Mouse (Mus musculus): ENCODE results near the gene Ndufa11. TPM values are rescaled to one million over a fixed set of nuclear protein-coding genes. Genes with fewer than 3 reads are reported as not detected.

The Ndufa11 gene
- 281 and 298 TPM in 2 replicates for polyA plus RNA-seq (2015; fragmentation: Nextera tagmentation; extraction: Ambion mirVana)

- Histone ChIP-seq H3K36me3 (replicated peaks; ENCODE audit: insufficient read depth, low read length) (0 out of 2 replicates have a peak, but pooled peaks cover 11% of the 10 kb centered on the region), H3K27me3 (ENCODE audit: insufficient read depth, low read length) (no peaks in the 10 kb centered on the region), H3K9ac (replicated peaks) (peak within 1 kb of the TSS; percentile 87), H3K4me3 (ENCODE audit: low read depth, low read length) (peak within 1 kb of the TSS; percentile 76), H3K4me1 (ENCODE audit: insufficient read depth) (peaks cover 19% of the 10 kb centered on the region), H3K27ac (ENCODE audit: low read depth) (peak within 1 kb of the TSS; percentile 83), H3K4me2 (ENCODE audit: low read depth, low read length) (peak within 1 kb of the TSS; percentile 92), H3K9me3 (ENCODE audit: low read length) (no peaks in the 10 kb centered on the region)
- peak; percentile 98 for DNase-seq
- no peak for TF ChIP-seq CTCF (IDR thresholded peaks at IDR 0.05; ENCODE audit: low read depth)
- peak; percentile 78; the same call in 1 of the 2 replicates for TF ChIP-seq EP300 (IDR thresholded peaks at IDR 0.05; ENCODE audit: low read depth)
- under 1% methylated on average over 59 of the region's 59 CpGs for WGBS (ENCODE audit: insufficient replicate concordance)
- ATAC-seq: peak; percentile 77
These were observed at the start of gene Ndufa11, which contains the start of gene Vmac for GRCm38 (mm10) chr17:56717363-56718058. Gene Ndufa11 (plus strand): TSS chr17:56717767. Gene Vmac (minus strand): TSS chr17:56718022.

- H3K9ac ChIP-seq (replicated peaks): no peak overlapping the region; the same call in 1 of the 2 replicates
- H3K36me3 ChIP-seq (replicated peaks; ENCODE audit: insufficient read depth, low read length): no peaks in the 10 kb centered on the region
- DNase-seq (peak; percentile 90), ATAC-seq (no peak)
- 3% methylated on average over 31 of the region's 31 CpGs for WGBS (ENCODE audit: insufficient replicate concordance)
- H3K27me3 ChIP-seq (ENCODE audit: insufficient read depth, low read length): no peaks in the 10 kb centered on the region; the same call in 1 of the 2 replicates
- no peak overlapping the region for H3K27ac ChIP-seq (ENCODE audit: low read depth)
- H3K4me1 ChIP-seq (ENCODE audit: insufficient read depth): 0 out of 2 replicates have a peak, but pooled peaks cover 5% of the 10 kb centered on the region
- peak overlapping the region; percentile 80 for H3K4me2 ChIP-seq (ENCODE audit: low read depth, low read length)
- peak; percentile 97 for TF ChIP-seq CTCF (IDR thresholded peaks at IDR 0.05; ENCODE audit: low read depth)
- no peak for TF ChIP-seq EP300 (IDR thresholded peaks at IDR 0.05; ENCODE audit: low read depth)
- H3K4me3 ChIP-seq (ENCODE audit: low read depth, low read length): peak overlapping the region; percentile 40
- no peaks in the 10 kb centered on the region for H3K9me3 ChIP-seq (ENCODE audit: low read length)
These were observed 49.0 kb upstream of the Ndufa11 start for GRCm38 (mm10) chr17:56668384-56669144.

GRCm38 (mm10) chr17:56669766-56670165, 47.8 kb upstream of the Ndufa11 start:
- Histone ChIP-seq H3K36me3 (replicated peaks; ENCODE audit: insufficient read depth, low read length) (no peaks in the 10 kb centered on the region), H3K9me3 (ENCODE audit: low read length) (no peaks in the 10 kb centered on the region), H3K4me2 (ENCODE audit: low read depth, low read length) (no peak overlapping the region), H3K27ac (ENCODE audit: low read depth) (no peak overlapping the region), H3K4me1 (ENCODE audit: insufficient read depth) (peaks cover 13% of the 10 kb centered on the region), H3K4me3 (ENCODE audit: low read depth, low read length) (no peak overlapping the region), H3K27me3 (ENCODE audit: insufficient read depth, low read length) (no peaks in the 10 kb centered on the region; the same call in 1 of the 2 replicates), H3K9ac (replicated peaks) (no peak overlapping the region)
- ATAC-seq (no peak), DNase-seq (no peak)
- TF ChIP-seq CTCF (IDR thresholded peaks at IDR 0.05; ENCODE audit: low read depth) (no peak), EP300 (IDR thresholded peaks at IDR 0.05; ENCODE audit: low read depth) (no peak)
- WGBS (ENCODE audit: insufficient replicate concordance): 87% methylated on average over 8 of the region's 8 CpGs

GRCm38 (mm10) chr17:56672941-56673646, 44.5 kb upstream of the Ndufa11 start, which contains the start of gene Ranbp3:
Gene Ranbp3 (plus strand): TSS chr17:56673294.
- DNase-seq (peak; percentile 100), ATAC-seq (peak; percentile 95)
- Histone ChIP-seq H3K27me3 (ENCODE audit: insufficient read depth, low read length) (no peaks in the 10 kb centered on the region; the same call in 1 of the 2 replicates), H3K9me3 (ENCODE audit: low read length) (no peaks in the 10 kb centered on the region), H3K27ac (ENCODE audit: low read depth) (peak within 1 kb of the TSS; percentile 87), H3K4me2 (ENCODE audit: low read depth, low read length) (peak within 1 kb of the TSS; percentile 90), H3K36me3 (replicated peaks; ENCODE audit: insufficient read depth, low read length) (peaks cover 7% of the 10 kb centered on the region; the same call in 1 of the 2 replicates), H3K9ac (replicated peaks) (peak within 1 kb of the TSS; percentile 96), H3K4me3 (ENCODE audit: low read depth, low read length) (peak within 1 kb of the TSS; percentile 88), H3K4me1 (ENCODE audit: insufficient read depth) (peaks cover 19% of the 10 kb centered on the region)
- TF ChIP-seq CTCF (IDR thresholded peaks at IDR 0.05; ENCODE audit: low read depth) (no peak), EP300 (IDR thresholded peaks at IDR 0.05; ENCODE audit: low read depth) (no peak)
- 3% methylated on average over 37 of the region's 66 CpGs for WGBS (ENCODE audit: insufficient replicate concordance)

GRCm38 (mm10) chr17:56673647-56674416, 43.7 kb upstream of the Ndufa11 start:
- WGBS (ENCODE audit: insufficient replicate concordance): under 1% methylated on average over 35 of the region's 37 CpGs
- DNase-seq (no peak), ATAC-seq (peak; percentile 26)

More at GRCm38 (mm10) chr17:56673647-56674416, 43.7 kb upstream of the Ndufa11 start:
- no peaks in the 10 kb centered on the region for H3K27me3 ChIP-seq (ENCODE audit: insufficient read depth, low read length)
- H3K9me3 ChIP-seq (ENCODE audit: low read length): no peaks in the 10 kb centered on the region
- TF ChIP-seq CTCF (IDR thresholded peaks at IDR 0.05; ENCODE audit: low read depth) (no peak), EP300 (IDR thresholded peaks at IDR 0.05; ENCODE audit: low read depth) (no peak)
- H3K4me1 ChIP-seq (ENCODE audit: insufficient read depth): peaks cover 19% of the 10 kb centered on the region
- H3K27ac ChIP-seq (ENCODE audit: low read depth): peak overlapping the region; percentile 87
- peak overlapping the region; percentile 90 for H3K4me2 ChIP-seq (ENCODE audit: low read depth, low read length)
- peak overlapping the region; percentile 88 for H3K4me3 ChIP-seq (ENCODE audit: low read depth, low read length)
- H3K9ac ChIP-seq (replicated peaks): peak overlapping the region; percentile 96
- H3K36me3 ChIP-seq (replicated peaks; ENCODE audit: insufficient read depth, low read length): peaks cover 7% of the 10 kb centered on the region; the same call in 1 of the 2 replicates
